Mouse (Mus musculus) layer of hippocampus, adult 11-12 months (tissue): ENCODE data around the gene Krtap4-2.

Experiments used
- DNase-seq: peaks from one replicate; pipeline ENCODE4 v3.0.0; 2022; ENCODE audit warnings: low spot score

Gene Krtap4-2

DNA sequence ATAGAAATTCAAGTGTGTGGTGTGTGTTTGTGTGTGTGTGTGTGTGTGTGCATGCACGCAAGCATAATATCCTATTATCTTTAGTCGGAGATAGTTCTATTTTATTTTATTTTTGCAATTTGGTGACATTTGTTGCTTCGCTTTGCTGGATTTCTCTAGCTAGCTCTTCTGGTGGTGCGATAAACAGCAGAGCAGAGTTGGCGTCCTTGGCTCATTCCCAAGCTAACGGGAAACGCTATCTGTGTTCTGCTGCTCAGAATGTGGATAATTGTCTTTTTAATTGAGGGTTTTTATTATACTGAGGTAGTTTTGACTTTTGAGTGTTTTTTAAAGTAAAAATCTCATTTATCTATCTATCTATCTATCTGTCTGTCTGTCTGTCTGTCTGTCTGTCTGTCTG lies 49.8 kb downstream of the Krtap4-2 start:
- DNase-seq, result peak; percentile 30
